Mouse (Mus musculus): ENCODE data around the gene Fam186a.
"Not testable (repeated sequence)": the region's sequence is repeated elsewhere in the genome, so short reads cannot be mapped to it uniquely, and the experiment has no call there.

DNA sequence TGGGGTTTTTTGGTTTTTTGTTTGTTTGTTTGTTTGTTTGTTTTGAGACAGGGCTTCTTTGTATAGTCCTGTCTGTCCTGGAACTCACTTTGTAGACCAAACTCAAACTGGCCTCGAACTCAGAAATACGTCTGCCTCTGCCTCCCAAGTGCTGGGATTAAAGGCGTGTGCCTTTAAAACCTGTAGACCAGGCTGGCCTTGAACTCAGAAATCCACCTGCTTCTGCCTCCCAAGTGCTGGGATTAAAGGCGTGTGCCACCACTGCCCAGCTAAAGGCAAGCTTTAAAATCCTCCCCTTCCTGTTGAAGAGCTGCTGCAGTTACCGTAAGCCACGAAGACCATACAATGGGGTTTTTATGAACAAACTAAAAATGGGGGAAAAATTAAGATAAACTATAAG, 2.9 kb upstream of the Fam186a start, which contains the start of gene Larp4:
- not testable (repeated sequence) for TF ChIP-seq POLR2A (IDR thresholded peaks at IDR 0.05; ENCODE audit: borderline replicate concordance, extremely low read depth, insufficient read depth, insufficient read length, poor library complexity, severe bottlenecking); CTCF (IDR thresholded peaks at IDR 0.05; ENCODE audit: borderline replicate concordance, extremely low read depth, insufficient read depth, insufficient read length)

Measured in brain, embryonic 14.5 days (tissue).